Mouse (Mus musculus) midbrain, embryonic 15.5 days (tissue): Measurements from ENCODE around the gene Gnptab. TPM values are rescaled to one million over a fixed set of nuclear protein-coding genes. Genes with fewer than 3 reads are reported as not detected.
A peak's percentile ranks its signal among the peaks of the same experiment; 100 is the strongest.
"Not testable (repeated sequence)": the region's sequence is repeated elsewhere in the genome, so short reads cannot be mapped to it uniquely, and the experiment has no call there.

ENCODE experiments used
- ATAC-seq: fragments of 200-750 bp; cut with Nextera tagmentation; replicated peaks from 2 replicates; pipeline ENCODE4 v1.8.0; 2017; ENCODE audit warnings: moderate TSS enrichment
- H3K27ac ChIP-seq: fragments of 300-500 bp; sonication (generic); 2 replicates; pipeline ENCODE4 v1.5.1; 2015; ENCODE audit warnings: mild to moderate bottlenecking, inconsistent platforms
- H3K27me3 ChIP-seq: fragments of 300-500 bp; sonication (generic); replicated peaks from 2 replicates; pipeline ENCODE4 v1.6.1; 2015; ENCODE audit warnings: inconsistent platforms
- H3K36me3 ChIP-seq: fragments of 300-500 bp; sonication (generic); replicated peaks from 2 replicates; pipeline ENCODE4 v1.6.1; 2015; ENCODE audit warnings: inconsistent platforms
- H3K4me1 ChIP-seq: fragments of 300-500 bp; sonication (generic); 2 replicates; pipeline ENCODE4 v1.6.1; 2015; ENCODE audit warnings: inconsistent platforms
- H3K4me2 ChIP-seq: fragments of 300-500 bp; sonication (generic); 2 replicates; pipeline ENCODE4 v1.6.1; 2015; ENCODE audit warnings: inconsistent platforms, mild to moderate bottlenecking, moderate library complexity
- H3K4me3 ChIP-seq: fragments of 300-500 bp; sonication (generic); 2 replicates; pipeline ENCODE4 v1.5.1; 2015; ENCODE audit warnings: mild to moderate bottlenecking, inconsistent platforms
- H3K9ac ChIP-seq: fragments of 300-500 bp; sonication (generic); 2 replicates; pipeline ENCODE4 v1.6.1; 2015; ENCODE audit warnings: mild to moderate bottlenecking, inconsistent platforms
- H3K9me3 ChIP-seq: fragments of 300-500 bp; sonication (generic); 2 replicates; pipeline ENCODE4 v1.6.1; 2016; ENCODE audit warnings: inconsistent platforms
- WGBS: fragments of 180-500 bp; shearing (Covaris S2); methylation state at CpG from one replicate; pipeline ENCODE4 v1.1.7; 2015; ENCODE audit warnings: mixed read lengths; 5-methylcytosine and 5-hydroxymethylcytosine counted together
- polyA plus RNA-seq: library from polyadenylated mRNA; unstranded; fragments of >200 nt; fragmentation: Nextera tagmentation; extraction: Ambion mirVana; gene quantifications from 2 replicates; pipeline ENCODE4 v1.2.1, GENCODE M21; 2015

Gnptab gene
- polyA plus RNA-seq, 1 experiment from 2014 or later, result 24.1 TPM

- Histone ChIP-seq H3K9ac (peak overlapping the region; percentile 51), H3K27ac (no peak overlapping the region), H3K4me2 (peak overlapping the region; percentile 88), H3K36me3 (no peaks in the 10 kb centered on the region), H3K27me3 (peaks cover 21% of the 10 kb centered on the region; the same call in 1 of the 2 replicates), H3K9me3 (no peaks in the 10 kb centered on the region), H3K4me3 (peak overlapping the region; percentile 53), H3K4me1 (peaks cover 5% of the 10 kb centered on the region; the same call in 1 of the 2 replicates)
- peak; percentile 47 for ATAC-seq
- whole genome bisulfite sequencing, result 8% methylated on average over 21 of the region's 21 CpGs
These were observed 22.6 kb upstream of the Gnptab start for GRCm38 (mm10) chr10:88356114-88356982.

GRCm38 (mm10) chr10:88356983-88357559, 21.9 kb upstream of the Gnptab start:
- H3K9me3 ChIP-seq, result no peaks in the 10 kb centered on the region
- H3K9ac ChIP-seq, result peak overlapping the region; percentile 51
- peaks cover 5% of the 10 kb centered on the region; the same call in 1 of the 2 replicates for H3K4me1 ChIP-seq
- no peak overlapping the region for H3K27ac ChIP-seq
- peak overlapping the region; percentile 88 for H3K4me2 ChIP-seq
- no peaks in the 10 kb centered on the region for H3K36me3 ChIP-seq
- peaks cover 21% of the 10 kb centered on the region; the same call in 1 of the 2 replicates for H3K27me3 ChIP-seq
- ATAC-seq, result peak; percentile 77
- 4% methylated on average over 40 of the region's 47 CpGs for WGBS
- H3K4me3 ChIP-seq, result peak overlapping the region; percentile 53

GRCm38 (mm10) chr10:88362218-88362617, 16.7 kb upstream of the Gnptab start:
- Histone ChIP-seq H3K4me3 (no peak overlapping the region), H3K9me3 (no peaks in the 10 kb centered on the region), H3K4me2 (no peak overlapping the region), H3K36me3 (no peaks in the 10 kb centered on the region), H3K9ac (no peak overlapping the region), H3K27ac (no peak overlapping the region), H3K4me1 (no peaks in the 10 kb centered on the region; the same call in 1 of the 2 replicates), H3K27me3 (peaks cover 7% of the 10 kb centered on the region; the same call in 1 of the 2 replicates)
- ATAC-seq, result no peak
- 83% methylated on average over 1 of the region's 1 CpGs for WGBS

GRCm38 (mm10) chr10:88364221-88364620, 14.7 kb upstream of the Gnptab start:
- no peak for ATAC-seq
- no peak overlapping the region for H3K9ac ChIP-seq
- H3K4me3 ChIP-seq, result no peak overlapping the region
- H3K27me3 ChIP-seq, result no peaks in the 10 kb centered on the region
- 77% methylated on average over 3 of the region's 3 CpGs for WGBS
- H3K4me1 ChIP-seq, result no peaks in the 10 kb centered on the region
- H3K4me2 ChIP-seq, result no peak overlapping the region
- no peak overlapping the region for H3K27ac ChIP-seq
- no peaks in the 10 kb centered on the region for H3K36me3 ChIP-seq
- H3K9me3 ChIP-seq, result no peaks in the 10 kb centered on the region

- Histone ChIP-seq H3K9me3 (no peaks in the 10 kb centered on the region), H3K27ac (no peak overlapping the region), H3K27me3 (no peaks in the 10 kb centered on the region), H3K9ac (no peak overlapping the region), H3K4me1 (no peaks in the 10 kb centered on the region), H3K4me3 (no peak overlapping the region), H3K4me2 (no peak overlapping the region), H3K36me3 (no peaks in the 10 kb centered on the region)
- no peak for ATAC-seq
- WGBS, result 59% methylated on average over 4 of the region's 4 CpGs
These were observed 9.7 kb upstream of the Gnptab start for GRCm38 (mm10) chr10:88369233-88369632.

GRCm38 (mm10) chr10:88371793-88372192, 7.1 kb upstream of the Gnptab start:
- H3K9ac ChIP-seq, result no peak overlapping the region
- H3K36me3 ChIP-seq, result no peaks in the 10 kb centered on the region
- H3K9me3 ChIP-seq, result no peaks in the 10 kb centered on the region
- no peak overlapping the region for H3K4me2 ChIP-seq
- H3K4me1 ChIP-seq, result no peaks in the 10 kb centered on the region
- 7% methylated on average over 2 of the region's 2 CpGs for whole genome bisulfite sequencing
- H3K4me3 ChIP-seq, result no peak overlapping the region
- no peak overlapping the region for H3K27ac ChIP-seq
- no peaks in the 10 kb centered on the region for H3K27me3 ChIP-seq
- ATAC-seq, result no peak

- no peak overlapping the region for H3K4me2 ChIP-seq
- no peak overlapping the region for H3K27ac ChIP-seq
- 96% methylated on average over 4 of the region's 4 CpGs for WGBS
- H3K27me3 ChIP-seq, result no peaks in the 10 kb centered on the region
- no peak overlapping the region for H3K9ac ChIP-seq
- no peak for ATAC-seq
- no peaks in the 10 kb centered on the region for H3K36me3 ChIP-seq
- no peaks in the 10 kb centered on the region for H3K9me3 ChIP-seq
- H3K4me1 ChIP-seq, result no peaks in the 10 kb centered on the region
- no peak overlapping the region for H3K4me3 ChIP-seq
These were observed 6.5 kb upstream of the Gnptab start for GRCm38 (mm10) chr10:88372436-88372835.

- not testable (repeated sequence) for H3K36me3 ChIP-seq, H3K9me3 ChIP-seq, H3K27me3 ChIP-seq, H3K9ac ChIP-seq, ATAC-seq, H3K4me3 ChIP-seq, H3K4me2 ChIP-seq, H3K4me1 ChIP-seq, H3K27ac ChIP-seq
- 82% methylated on average over 2 of the region's 2 CpGs for WGBS
These were observed 6.0 kb upstream of the Gnptab start for GRCm38 (mm10) chr10:88372945-88373344.

GRCm38 (mm10) chr10:88374984-88375383, 3.9 kb upstream of the Gnptab start:
- H3K36me3 ChIP-seq, result no peaks in the 10 kb centered on the region
- H3K9ac ChIP-seq, result no peak overlapping the region
- no peaks in the 10 kb centered on the region for H3K27me3 ChIP-seq
- no peak overlapping the region for H3K4me2 ChIP-seq
- ATAC-seq, result no peak
- 28% methylated on average over 10 of the region's 10 CpGs for WGBS
- H3K27ac ChIP-seq, result no peak overlapping the region
- H3K9me3 ChIP-seq, result no peaks in the 10 kb centered on the region
- peaks cover 4% of the 10 kb centered on the region for H3K4me1 ChIP-seq
- no peak overlapping the region for H3K4me3 ChIP-seq

GRCm38 (mm10) chr10:88376770-88377169, 2.2 kb upstream of the Gnptab start:
- Histone ChIP-seq H3K9ac (no peak overlapping the region), H3K4me1 (peaks cover 22% of the 10 kb centered on the region), H3K27ac (no peak overlapping the region), H3K4me2 (no peak overlapping the region), H3K36me3 (no peaks in the 10 kb centered on the region), H3K27me3 (no peaks in the 10 kb centered on the region), H3K4me3 (no peak overlapping the region), H3K9me3 (no peaks in the 10 kb centered on the region)
- ATAC-seq, result no peak
- 8% methylated on average over 11 of the region's 11 CpGs for WGBS

GRCm38 (mm10) chr10:88377666-88378065, 1.3 kb upstream of the Gnptab start:
- Histone ChIP-seq H3K9ac (no peak overlapping the region), H3K4me2 (no peak overlapping the region), H3K9me3 (no peaks in the 10 kb centered on the region), H3K27ac (no peak overlapping the region), H3K4me1 (peaks cover 24% of the 10 kb centered on the region), H3K4me3 (no peak overlapping the region), H3K36me3 (no peaks in the 10 kb centered on the region), H3K27me3 (no peaks in the 10 kb centered on the region)
- ATAC-seq, result no peak
- 87% methylated on average over 4 of the region's 4 CpGs for WGBS

- under 1% methylated on average over 11 of the region's 11 CpGs for WGBS
- H3K9ac ChIP-seq, result peak overlapping the region; percentile 90
- peak overlapping the region; percentile 83 for H3K4me2 ChIP-seq
- H3K4me3 ChIP-seq, result peak overlapping the region; percentile 80
- H3K36me3 ChIP-seq, result no peaks in the 10 kb centered on the region
- H3K27ac ChIP-seq, result peak overlapping the region; percentile 88
- H3K27me3 ChIP-seq, result no peaks in the 10 kb centered on the region
- H3K9me3 ChIP-seq, result no peaks in the 10 kb centered on the region
- ATAC-seq, result peak; percentile 34; the same call in 1 of the 2 replicates
- peaks cover 24% of the 10 kb centered on the region for H3K4me1 ChIP-seq
These were observed 1.1 kb downstream of the Gnptab start for GRCm38 (mm10) chr10:88380002-88380401.
